Mouse (Mus musculus) embryonic facial prominence, embryonic 15.5 days (tissue): ENCODE results near the gene Rangrf. TPM values are rescaled to one million over a fixed set of nuclear protein-coding genes. Genes with fewer than 3 reads are reported as not detected.
"Not testable (repeated sequence)": the region's sequence is repeated elsewhere in the genome, so short reads cannot be mapped to it uniquely, and the experiment has no call there.

ENCODE experiments used
- ATAC-seq: fragments of 200-750 bp; cut with Nextera tagmentation; 2 replicates; pipeline ENCODE4 v1.8.0; 2017; ENCODE audit warnings: low read depth, moderate TSS enrichment; ENCODE audit not compliant: insufficient number of reproducible peaks, low FRiP score, low TSS enrichment
- H3K27ac ChIP-seq: fragments of 300-500 bp; sonication (generic); replicated peaks from 2 replicates; pipeline ENCODE4 v1.5.1; 2015; ENCODE audit warnings: mild to moderate bottlenecking, inconsistent platforms
- H3K27me3 ChIP-seq: fragments of 300-500 bp; sonication (generic); 2 replicates; pipeline ENCODE4 v1.6.1; 2015; ENCODE audit warnings: inconsistent platforms
- H3K36me3 ChIP-seq: fragments of 300-500 bp; sonication (generic); 2 replicates; pipeline ENCODE4 v1.6.1; 2015; ENCODE audit warnings: mild to moderate bottlenecking, inconsistent platforms
- H3K4me1 ChIP-seq: fragments of 300-500 bp; sonication (generic); 2 replicates; pipeline ENCODE4 v1.6.1; 2015; ENCODE audit warnings: inconsistent platforms
- H3K4me2 ChIP-seq: fragments of 300-500 bp; sonication (generic); replicated peaks from 2 replicates; pipeline ENCODE4 v1.6.1; 2015; ENCODE audit warnings: mild to moderate bottlenecking, inconsistent platforms
- H3K4me3 ChIP-seq: fragments of 300-500 bp; sonication (generic); replicated peaks from 2 replicates; pipeline ENCODE4 v1.5.1; 2015; ENCODE audit warnings: mild to moderate bottlenecking, inconsistent platforms
- H3K9ac ChIP-seq: fragments of 300-500 bp; sonication (generic); 2 replicates; pipeline ENCODE4 v1.6.1; 2015; ENCODE audit warnings: inconsistent platforms
- H3K9me3 ChIP-seq: fragments of 300-500 bp; sonication (generic); replicated peaks from 2 replicates; pipeline ENCODE4 v1.6.1; 2016; ENCODE audit warnings: inconsistent platforms
- WGBS: fragments of 180-500 bp; shearing (Covaris S2); methylation state at CpG from one replicate; pipeline ENCODE4 v1.1.7; 2015; 5-methylcytosine and 5-hydroxymethylcytosine counted together
- polyA plus RNA-seq: library from polyadenylated mRNA; unstranded; fragments of >200 nt; fragmentation: Nextera tagmentation; extraction: Ambion mirVana; gene quantifications from 2 replicates; pipeline ENCODE4 v1.2.1, GENCODE M21; 2015

Rangrf gene
- polyA plus RNA-seq, 1 experiment from 2014 or later, result 52.3 TPM

- Histone ChIP-seq H3K4me1 (peaks cover 14% of the 10 kb centered on the region), H3K27me3 (peaks cover 4% of the 10 kb centered on the region; the same call in 1 of the 2 replicates), H3K36me3 (no peaks in the 10 kb centered on the region), H3K27ac (no peak overlapping the region), H3K9ac (no peak overlapping the region), H3K4me2 (no peak overlapping the region), H3K9me3 (no peaks in the 10 kb centered on the region), H3K4me3 (no peak overlapping the region)
- no peak for ATAC-seq
- WGBS, result 88% methylated on average over 8 of the region's 8 CpGs
These were observed 32.3 kb downstream of the Rangrf start for GRCm38 (mm10) chr11:68942731-68943130.

- Histone ChIP-seq H3K27me3 (no peaks in the 10 kb centered on the region), H3K27ac (no peak overlapping the region), H3K4me2 (peak overlapping the region; percentile 46), H3K36me3 (no peaks in the 10 kb centered on the region), H3K9me3 (no peaks in the 10 kb centered on the region), H3K4me1 (peaks cover 9% of the 10 kb centered on the region), H3K9ac (0 out of 2 replicates have a peak overlapping the region, but pooled peaks have one; percentile 49), H3K4me3 (peak overlapping the region; percentile 54)
- ATAC-seq, result no peak
- WGBS, result 45% methylated on average over 4 of the region's 4 CpGs
These were observed 34.5 kb downstream of the Rangrf start for GRCm38 (mm10) chr11:68940516-68940915.

- WGBS, result 2% methylated on average over 16 of the region's 16 CpGs
- ATAC-seq, result peak; percentile 99
These were observed 35.3 kb downstream of the Rangrf start for GRCm38 (mm10) chr11:68939451-68940304.

DNA sequence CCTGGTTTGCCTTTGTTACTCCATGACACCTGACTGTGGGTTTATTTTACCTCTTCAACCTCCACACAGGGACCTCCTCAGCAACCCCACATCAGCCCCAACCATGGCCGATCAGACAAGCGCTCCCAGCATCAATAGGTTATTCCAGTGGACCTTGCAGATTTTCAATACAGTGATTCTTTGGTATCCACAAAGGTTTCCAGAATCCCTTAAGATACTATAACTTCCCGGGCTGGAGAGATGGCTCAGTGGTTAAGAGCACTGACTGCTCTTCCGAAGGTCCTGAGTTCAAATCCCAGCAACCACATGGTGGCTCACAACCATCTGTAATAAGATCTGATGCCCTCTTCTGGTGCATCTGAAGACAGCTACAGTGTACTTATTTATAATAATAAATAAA lies 38.0 kb downstream of the Rangrf start:
- 79% methylated on average over 4 of the region's 4 CpGs for WGBS
- not testable (repeated sequence) for ATAC-seq, H3K9me3 ChIP-seq, H3K27ac ChIP-seq, H3K9ac ChIP-seq, H3K36me3 ChIP-seq, H3K27me3 ChIP-seq, H3K4me1 ChIP-seq, H3K4me2 ChIP-seq, H3K4me3 ChIP-seq

More at GRCm38 (mm10) chr11:68939451-68940304, 35.3 kb downstream of the Rangrf start:
- no peaks in the 10 kb centered on the region for H3K27me3 ChIP-seq
- peak overlapping the region; percentile 46 for H3K4me2 ChIP-seq
- no peaks in the 10 kb centered on the region for H3K36me3 ChIP-seq
- H3K4me3 ChIP-seq, result peak overlapping the region; percentile 54
- peak overlapping the region; percentile 49 for H3K9ac ChIP-seq
- peak overlapping the region; percentile 70 for H3K27ac ChIP-seq
- no peaks in the 10 kb centered on the region for H3K9me3 ChIP-seq
- peaks cover 9% of the 10 kb centered on the region for H3K4me1 ChIP-seq

DNA sequence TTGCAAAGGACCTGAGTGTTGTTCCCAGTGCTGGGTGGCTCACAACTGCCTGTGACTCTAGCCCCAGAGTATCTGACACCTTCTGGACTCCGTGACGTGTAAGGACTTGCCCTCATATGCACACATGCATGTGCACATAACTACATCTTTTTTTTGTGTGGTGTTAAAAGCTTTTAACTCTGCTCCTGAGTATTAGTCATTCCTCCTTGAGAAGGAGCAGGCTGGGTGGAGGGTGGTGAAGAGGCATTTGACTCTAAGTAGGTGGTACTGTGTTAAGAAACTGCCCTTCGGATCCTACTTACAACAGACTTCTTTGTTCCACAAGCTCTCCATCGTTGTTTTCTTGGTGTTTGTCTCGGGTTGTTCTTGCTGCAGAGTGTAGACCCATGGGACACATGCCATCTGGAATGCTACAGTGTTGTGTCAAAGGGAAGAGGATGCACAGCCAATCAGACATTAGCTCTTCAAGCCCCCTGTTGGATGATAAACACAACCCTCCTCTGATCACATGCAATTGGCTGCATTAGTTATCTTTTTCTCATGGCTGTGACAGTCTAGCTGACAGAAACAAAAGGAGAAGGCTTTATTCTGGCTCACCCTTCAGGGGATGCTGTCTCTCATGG lies 41.0 kb downstream of the Rangrf start:
- H3K27me3 ChIP-seq, result 0 out of 2 replicates have a peak, but pooled peaks cover 2% of the 10 kb centered on the region
- 0 out of 2 replicates have a peak, but pooled peaks cover under 1% of the 10 kb centered on the region for H3K4me1 ChIP-seq
- no peaks in the 10 kb centered on the region for H3K9me3 ChIP-seq
- H3K4me2 ChIP-seq, result no peak overlapping the region
- no peak overlapping the region for H3K27ac ChIP-seq
- H3K4me3 ChIP-seq, result no peak overlapping the region
- no peak for ATAC-seq
- H3K9ac ChIP-seq, result no peak overlapping the region
- WGBS, result 61% methylated on average over 5 of the region's 5 CpGs
- H3K36me3 ChIP-seq, result no peaks in the 10 kb centered on the region

DNA sequence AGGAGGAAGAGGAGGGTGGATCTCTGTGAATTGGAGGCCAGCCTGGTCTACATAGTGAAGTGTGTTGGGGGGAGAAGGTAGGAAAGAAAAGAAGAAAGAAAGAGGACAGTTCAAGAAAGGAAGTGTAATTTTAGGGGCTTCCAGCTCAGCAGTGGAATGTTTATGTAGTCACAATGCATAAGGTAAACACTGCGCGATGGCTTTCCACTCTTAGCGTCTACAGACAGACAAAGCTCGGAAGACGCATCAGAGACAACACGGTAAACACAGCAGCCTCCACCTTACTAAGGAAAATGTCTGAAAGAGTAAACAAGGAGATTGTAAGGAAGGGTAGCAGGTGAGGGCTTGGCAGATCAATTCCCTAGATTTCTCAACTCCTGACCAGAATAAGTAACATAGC lies 45.0 kb downstream of the Rangrf start:
- H3K36me3 ChIP-seq, result no peaks in the 10 kb centered on the region
- H3K27ac ChIP-seq, result no peak overlapping the region
- 68% methylated on average over 6 of the region's 6 CpGs for WGBS
- no peaks in the 10 kb centered on the region for H3K4me1 ChIP-seq
- no peak for ATAC-seq
- no peak overlapping the region for H3K4me3 ChIP-seq
- no peak overlapping the region for H3K9ac ChIP-seq
- 0 out of 2 replicates have a peak, but pooled peaks cover 2% of the 10 kb centered on the region for H3K27me3 ChIP-seq
- no peaks in the 10 kb centered on the region for H3K9me3 ChIP-seq
- no peak overlapping the region for H3K4me2 ChIP-seq

DNA sequence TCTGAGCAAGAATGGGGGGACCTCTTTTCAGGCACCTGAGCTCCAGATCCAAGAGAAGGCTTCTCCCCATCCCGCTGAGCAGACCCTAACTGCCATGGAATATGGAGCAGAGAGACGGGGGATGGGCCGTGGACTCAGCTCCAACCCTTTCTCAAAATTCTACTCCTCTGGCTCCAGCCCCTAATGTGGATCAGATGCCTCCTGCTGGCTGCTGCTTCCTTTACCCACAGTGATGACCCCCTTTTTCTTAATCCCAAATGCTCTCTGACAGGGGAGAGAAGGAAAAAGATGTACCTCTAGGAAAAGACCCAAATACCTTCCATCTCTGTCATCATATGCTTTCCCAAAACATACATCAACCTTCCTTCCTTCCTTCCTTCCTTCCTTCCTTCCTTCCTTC lies 48.0 kb downstream of the Rangrf start, which contains the start of gene Odf4:
Odf4 (minus strand) TSS at position 101 of the 400 bp plus-strand sequence.
- 71% methylated on average over 3 of the region's 3 CpGs for WGBS
- Histone ChIP-seq H3K4me3 (no peak within 1 kb of the TSS), H3K4me2 (no peak within 1 kb of the TSS), H3K27me3 (0 out of 2 replicates have a peak, but pooled peaks cover 2% of the 10 kb centered on the region), H3K4me1 (no peaks in the 10 kb centered on the region), H3K36me3 (no peaks in the 10 kb centered on the region), H3K9ac (no peak within 1 kb of the TSS), H3K9me3 (no peaks in the 10 kb centered on the region), H3K27ac (no peak within 1 kb of the TSS)
- no peak for ATAC-seq

GRCm38 (mm10) chr11:68924749-68925148 lies 50.2 kb downstream of the Rangrf start:
- Histone ChIP-seq H3K9me3 (no peaks in the 10 kb centered on the region), H3K27ac (no peak overlapping the region), H3K36me3 (no peaks in the 10 kb centered on the region), H3K4me3 (no peak overlapping the region), H3K27me3 (0 out of 2 replicates have a peak, but pooled peaks cover under 1% of the 10 kb centered on the region), H3K9ac (no peak overlapping the region), H3K4me2 (no peak overlapping the region), H3K4me1 (no peaks in the 10 kb centered on the region)
- 86% methylated on average over 2 of the region's 2 CpGs for WGBS
- no peak for ATAC-seq

DNA sequence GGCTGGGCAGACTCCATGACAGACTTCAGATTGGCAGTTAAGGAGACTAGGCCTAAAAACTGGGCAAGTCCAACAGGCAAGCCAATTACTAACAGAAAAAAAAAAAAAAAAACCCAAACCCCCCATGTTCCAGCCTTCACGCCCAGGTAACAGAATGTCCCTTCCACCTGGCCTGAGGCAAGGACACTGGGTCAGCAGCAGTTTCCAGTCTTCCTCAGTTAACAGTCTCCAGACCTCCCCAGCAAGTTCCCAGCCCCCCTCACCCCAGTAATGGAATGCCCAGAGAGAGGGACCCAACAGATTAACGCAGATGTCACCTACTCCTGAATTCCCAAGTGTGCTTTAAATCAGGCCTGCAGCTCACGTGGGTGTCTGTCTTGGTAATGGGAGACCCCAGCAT lies 51.8 kb downstream of the Rangrf start:
- WGBS, result 55% methylated on average over 3 of the region's 3 CpGs
- H3K4me3 ChIP-seq, result no peak overlapping the region
- H3K4me2 ChIP-seq, result no peak overlapping the region
- H3K4me1 ChIP-seq, result no peaks in the 10 kb centered on the region
- H3K36me3 ChIP-seq, result no peaks in the 10 kb centered on the region
- no peaks in the 10 kb centered on the region for H3K9me3 ChIP-seq
- no peaks in the 10 kb centered on the region for H3K27me3 ChIP-seq
- no peak for ATAC-seq
- H3K27ac ChIP-seq, result no peak overlapping the region
- H3K9ac ChIP-seq, result no peak overlapping the region
